Mouse (Mus musculus) adrenal gland, postnatal 25 days (tissue): Measurements from ENCODE around the gene Cldn2. TPM values are rescaled to one million over a fixed set of nuclear protein-coding genes. Genes with fewer than 3 reads are reported as not detected.
"Not testable (repeated sequence)": the region's sequence is repeated elsewhere in the genome, so short reads cannot be mapped to it uniquely, and the experiment has no call there.

ENCODE experiments used
- DNase-seq: peaks from one replicate; pipeline ENCODE4 v3.0.0; 2021; ENCODE audit warnings: mixed read lengths
- long read RNA-seq: library from polyadenylated mRNA; stranded (forward); transcript quantifications from one replicate; pipeline ENCODE4 v2.0.0, GENCODE M21; 2021
- total RNA-seq: library from RNA; stranded (reverse); gene quantifications from 2 replicates; pipeline ENCODE4 v1.2.3, GENCODE M21; 2021

Gene Cldn2
- 0.29 TPM in 1 of 2 replicates, not detected in the other for total RNA-seq
- long read RNA-seq, partial matches to known transcripts, result 21 of 22 reads
- long read RNA-seq, other reads (novel, unspliced or antisense), result 0 of 22 reads

DNA sequence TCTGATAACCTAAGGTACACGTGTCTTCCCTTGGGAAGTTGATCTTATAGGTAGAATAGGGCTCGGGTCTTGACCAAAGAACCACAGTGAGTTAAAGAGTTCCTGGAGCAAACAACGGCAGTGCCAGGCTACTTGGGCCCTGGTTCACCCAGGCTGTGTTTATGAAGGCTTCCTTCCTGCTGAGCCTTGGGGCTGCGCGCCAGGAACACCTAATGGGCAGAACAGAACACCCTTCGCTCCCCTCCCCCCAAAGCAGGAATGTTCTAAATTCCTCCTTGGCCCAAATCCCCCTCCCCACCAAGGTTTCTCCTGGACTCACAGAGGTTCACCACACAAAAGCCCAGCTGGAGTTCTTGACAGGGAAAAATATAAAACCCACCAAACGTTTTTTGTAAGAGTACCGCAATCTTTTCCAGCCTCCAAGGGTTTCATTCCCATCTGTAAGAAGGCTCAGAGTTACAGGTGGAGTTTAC is at the start of gene Cldn2:
Cldn2 (plus strand) TSS at position 423 of the 473 bp plus-strand sequence.
- DNase-seq, result no peak

DNA sequence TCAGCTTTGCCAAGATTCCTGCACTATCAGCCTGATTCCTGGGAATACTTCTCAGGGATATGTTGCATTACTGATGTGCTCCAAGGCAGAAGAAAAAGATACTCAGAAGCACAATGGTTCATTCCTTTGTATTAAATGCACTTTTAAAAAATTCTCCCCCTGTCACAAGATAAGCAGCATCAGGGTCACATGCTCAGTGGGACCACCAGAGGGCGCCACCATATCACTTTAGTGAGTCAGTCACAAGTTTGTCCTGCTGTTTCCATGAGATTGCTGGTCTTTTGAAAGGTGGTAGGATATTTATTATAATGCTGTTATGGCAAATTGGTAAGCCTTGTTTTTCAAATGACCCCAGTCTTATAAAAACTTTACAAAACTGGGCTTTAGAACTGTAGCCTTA is 48.8 kb upstream of the Cldn2 start:
- peak; percentile 56 for DNase-seq

GRCm38 (mm10) chrX:139758634-139759033 is 42.0 kb upstream of the Cldn2 start:
- DNase-seq, result not testable (repeated sequence)

GRCm38 (mm10) chrX:139762546-139762945 is 38.1 kb upstream of the Cldn2 start:
- peak; percentile 24 for DNase-seq

DNA sequence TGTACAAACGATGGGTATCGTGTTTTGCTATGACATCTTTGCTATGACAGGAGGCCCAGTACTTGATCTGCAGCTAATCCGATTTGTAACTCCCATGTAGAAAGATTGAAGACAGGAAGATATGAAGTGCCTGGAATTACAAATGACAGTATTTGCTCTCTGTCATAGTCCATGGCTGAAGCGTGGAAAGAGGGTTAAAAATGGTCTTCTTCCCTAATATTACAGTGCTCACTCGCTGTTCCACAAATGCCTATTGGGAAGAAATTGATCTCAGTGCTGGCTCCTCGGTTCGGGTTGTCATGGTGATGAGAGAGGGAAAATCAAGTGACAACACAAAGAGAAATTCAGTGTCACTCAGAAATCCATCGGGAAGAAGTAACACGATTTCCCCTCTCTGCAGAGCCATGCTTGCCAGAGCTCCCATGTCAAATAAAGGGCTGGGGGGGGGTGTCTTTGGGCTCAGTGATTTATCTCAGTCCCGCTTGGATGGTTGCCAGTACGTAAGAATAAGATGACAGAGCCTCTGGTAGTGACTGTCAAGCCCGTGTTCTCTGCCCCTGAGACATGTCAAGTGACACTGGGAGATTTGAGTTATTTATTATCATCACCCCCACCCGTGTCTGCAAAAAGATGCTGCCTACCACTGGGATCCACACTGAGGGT is 30.5 kb upstream of the Cldn2 start:
- no peak for DNase-seq

DNA sequence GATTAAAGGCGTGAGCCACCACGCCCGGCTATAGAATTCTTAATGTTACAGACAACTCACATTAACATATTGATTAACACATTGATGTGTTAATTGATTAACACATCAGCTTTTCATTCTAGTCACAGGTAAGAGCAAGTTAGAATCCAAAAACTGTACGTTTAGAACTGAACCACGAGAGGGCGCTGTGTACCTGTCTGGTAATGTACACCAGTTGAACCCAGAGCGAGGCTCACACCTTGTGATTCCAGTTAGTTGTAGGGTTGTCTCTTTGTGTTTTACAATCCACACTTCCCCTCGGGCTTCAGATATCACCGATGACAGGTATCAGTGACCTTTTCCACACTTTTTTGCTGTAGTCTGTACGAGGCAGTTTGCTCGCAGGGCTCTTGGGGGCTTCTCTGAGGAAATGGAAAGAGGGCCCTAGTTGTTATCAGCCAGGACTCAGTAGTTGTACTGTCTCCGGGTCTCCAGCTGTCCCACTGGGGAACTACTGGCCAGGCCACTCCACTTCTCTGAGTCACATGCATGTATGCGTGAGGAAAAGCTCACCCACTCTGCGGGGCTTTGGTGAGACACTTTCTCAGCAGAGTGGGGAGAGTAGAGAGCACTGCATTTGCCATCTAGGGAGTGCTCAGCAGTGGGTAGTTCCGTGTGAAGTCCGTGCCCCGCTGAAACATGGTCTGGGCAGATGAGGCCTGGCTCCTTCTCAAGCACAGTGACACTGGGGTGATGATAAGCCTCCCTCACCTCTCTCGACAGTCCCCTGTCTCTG is 26.1 kb upstream of the Cldn2 start:
- DNase-seq, result peak; percentile 62

DNA sequence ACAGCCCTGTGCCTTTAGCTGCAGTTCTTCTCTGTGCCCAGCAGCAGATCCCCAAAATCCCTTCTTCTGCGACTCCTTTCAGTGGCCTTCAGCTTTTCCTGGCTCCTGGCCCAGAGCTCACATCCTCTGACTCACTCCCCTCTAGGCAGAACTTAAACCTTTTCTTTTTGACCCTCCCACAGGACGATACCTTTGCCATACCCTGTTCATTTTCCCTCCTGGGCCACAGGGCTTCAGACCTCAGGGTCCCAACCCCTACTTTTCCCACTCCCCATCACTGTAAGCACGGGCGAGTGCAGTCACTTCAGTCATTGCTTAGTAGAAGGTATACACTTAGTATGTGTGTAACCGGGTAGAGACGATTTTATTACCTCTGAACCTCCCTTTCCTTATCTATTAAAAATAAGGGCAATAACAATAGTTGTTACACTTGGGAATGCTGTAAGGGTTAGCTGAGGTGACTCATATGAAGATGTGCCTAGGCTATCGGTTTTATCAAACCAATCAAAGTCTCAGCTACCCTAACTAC is 25.5 kb upstream of the Cldn2 start:
- DNase-seq, result peak; percentile 68

DNA sequence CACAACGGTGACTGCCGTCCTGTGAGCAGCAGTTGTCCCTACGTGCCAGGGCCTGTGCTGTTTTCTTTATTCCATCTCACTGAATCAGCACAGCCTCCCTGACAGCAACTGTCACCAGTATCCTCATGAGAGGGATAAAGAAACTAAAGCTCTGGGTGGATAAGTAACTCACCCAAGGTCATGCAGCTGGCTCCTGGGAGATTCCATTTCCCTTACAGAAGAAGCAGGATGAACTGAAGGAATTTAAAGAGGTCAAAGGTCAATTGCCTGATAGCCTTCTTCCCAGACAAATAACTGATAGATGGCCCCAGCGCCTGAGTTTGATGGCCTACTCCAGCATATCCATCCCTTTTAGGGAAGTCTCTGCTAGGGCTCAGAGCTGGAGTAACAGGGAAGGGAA is 23.3 kb upstream of the Cldn2 start:
- DNase-seq, result no peak

GRCm38 (mm10) chrX:139778886-139779285 is 21.7 kb upstream of the Cldn2 start:
- DNase-seq, result no peak

DNA sequence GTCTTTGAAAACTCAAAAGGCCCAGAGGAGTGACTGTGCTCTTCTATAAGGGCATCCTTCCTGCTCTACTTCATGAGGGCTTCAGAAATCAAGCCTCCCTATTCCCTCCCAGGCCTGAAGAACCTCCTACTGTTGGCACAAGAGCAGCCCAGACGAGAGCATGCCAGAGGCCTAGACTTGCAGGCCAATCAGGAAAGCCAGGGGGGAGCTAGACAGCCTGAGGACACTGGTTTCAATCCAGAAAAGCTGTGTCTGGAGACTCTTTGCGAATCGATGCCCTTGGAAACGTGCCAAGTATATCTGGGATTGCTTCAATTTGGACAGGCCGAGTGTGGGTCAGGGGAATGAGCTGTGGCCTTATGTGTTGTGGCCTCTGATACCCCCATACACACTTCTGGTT is 21.2 kb upstream of the Cldn2 start:
- DNase-seq, result no peak

DNA sequence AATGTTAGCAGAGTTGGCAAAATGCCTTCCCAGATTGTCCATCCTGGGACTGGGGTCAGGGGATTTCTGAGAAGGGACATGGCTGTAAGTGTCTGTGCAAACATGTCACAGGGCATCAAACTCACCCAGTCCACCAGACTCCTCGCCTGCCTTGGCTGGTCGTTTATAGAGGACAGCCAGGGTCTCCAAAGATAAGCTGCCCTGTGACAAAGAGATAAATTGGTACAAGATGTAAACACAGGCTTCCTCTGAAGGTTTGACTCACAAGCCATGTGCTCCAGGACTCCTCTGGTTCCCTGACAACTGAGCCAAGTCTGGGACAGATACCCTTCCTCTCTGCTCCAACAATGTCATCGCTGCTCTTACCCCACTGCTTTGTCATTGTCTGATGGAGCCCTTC is 19.6 kb upstream of the Cldn2 start:
- no peak for DNase-seq

DNA sequence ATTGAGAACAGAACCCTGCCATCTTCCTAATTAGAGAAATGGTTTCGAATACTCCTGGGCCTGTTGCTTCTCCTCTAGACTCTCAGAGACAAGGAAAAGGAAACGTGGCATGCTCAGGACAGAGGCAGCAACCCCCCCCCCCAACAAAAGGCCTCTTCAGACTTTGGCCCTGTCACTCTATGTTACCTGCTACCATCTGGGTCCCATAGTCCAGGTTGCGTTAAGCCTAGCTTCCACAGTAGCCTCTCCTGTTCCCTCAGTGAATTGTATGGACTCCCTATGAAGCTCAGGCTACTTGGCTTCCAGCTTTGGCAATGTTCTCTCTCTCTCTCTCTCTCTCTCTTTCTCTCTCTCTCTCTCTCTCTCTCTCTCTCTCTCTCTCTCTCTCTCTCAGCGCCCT is 19.1 kb upstream of the Cldn2 start:
- no peak for DNase-seq

DNA sequence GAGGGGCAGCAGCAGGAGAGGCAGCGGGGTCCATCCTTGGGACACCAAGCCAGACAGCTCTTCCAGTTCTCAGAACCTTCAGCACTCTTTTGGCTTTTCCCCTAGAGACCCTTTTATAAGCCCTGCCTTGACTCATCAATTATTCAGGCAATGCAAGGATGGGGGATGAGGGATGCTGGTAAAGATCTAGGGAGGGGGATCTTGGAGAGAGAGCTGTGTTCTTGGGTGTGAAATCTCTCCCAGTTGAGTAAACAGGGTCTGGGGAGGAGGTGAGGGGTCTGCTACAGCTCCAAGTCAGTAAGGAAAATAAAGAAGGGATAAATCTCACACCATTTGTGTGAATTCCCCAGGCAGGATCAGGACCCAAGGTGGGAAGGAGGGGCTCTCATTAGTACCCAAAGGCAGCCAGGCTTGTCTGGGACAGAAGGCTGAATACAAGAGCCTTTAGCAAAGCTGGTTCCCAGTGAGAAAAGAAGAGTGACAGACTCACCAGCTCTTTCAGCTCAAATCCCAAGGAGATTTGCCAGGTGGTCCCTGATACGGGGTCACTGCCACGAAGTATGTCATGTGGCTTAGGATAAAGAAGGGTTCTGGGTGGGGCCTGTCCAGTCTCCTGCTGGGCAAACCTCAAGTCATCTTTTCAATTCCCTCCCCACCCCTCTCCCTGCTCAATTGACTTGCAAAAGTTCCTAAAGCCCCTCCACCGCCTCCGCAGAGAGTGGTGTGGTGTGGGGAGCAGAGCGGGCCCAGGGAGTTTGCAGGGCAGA is 18.2 kb upstream of the Cldn2 start, which contains the start of gene Ripply1:
Ripply1 (minus strand) TSS at position 76 of the 767 bp plus-strand sequence.
- DNase-seq, result no peak

- DNase-seq, result peak; percentile 64
Measured at GRCm38 (mm10) chrX:139783045-139783422, 17.6 kb upstream of the Cldn2 start.

GRCm38 (mm10) chrX:139785764-139786163 is 14.9 kb upstream of the Cldn2 start:
- DNase-seq, result no peak

DNA sequence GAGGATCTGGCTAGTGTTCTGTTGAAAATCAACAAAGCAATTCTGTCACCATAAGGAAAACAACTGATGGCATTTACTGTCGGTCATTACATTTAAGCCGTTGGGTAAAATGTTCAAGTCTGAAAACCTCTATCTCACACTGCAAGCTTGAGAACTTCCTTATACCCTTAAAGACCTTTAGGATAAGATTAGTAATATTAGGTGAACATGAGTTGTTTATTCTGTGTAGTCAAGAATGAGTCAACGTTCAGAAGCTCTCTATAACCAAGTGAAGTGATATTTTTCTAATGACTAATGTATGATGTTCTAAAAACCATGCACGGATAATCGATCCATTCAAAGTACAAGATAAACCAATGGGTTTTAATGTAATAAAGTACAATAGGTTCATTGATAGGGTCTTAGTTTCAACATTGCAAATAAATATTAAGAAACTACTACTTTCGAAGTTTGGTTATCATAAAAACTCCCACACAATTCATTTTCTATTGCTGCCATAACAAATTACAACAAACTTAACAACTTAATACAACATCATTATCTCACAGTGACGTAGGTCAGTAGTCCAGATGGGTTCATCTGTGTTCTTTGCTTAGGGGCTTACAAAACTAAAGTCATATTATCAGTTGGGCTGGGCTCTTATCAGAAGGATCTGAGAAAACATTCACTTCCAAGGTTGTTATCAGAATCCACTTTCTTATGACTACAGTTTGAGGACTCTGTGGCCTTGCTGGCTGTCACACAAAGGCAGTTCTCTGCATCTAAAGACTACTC is 6.4 kb upstream of the Cldn2 start:
- no peak for DNase-seq

- DNase-seq, result no peak
Measured at GRCm38 (mm10) chrX:139796037-139796436, 4.6 kb upstream of the Cldn2 start.

DNA sequence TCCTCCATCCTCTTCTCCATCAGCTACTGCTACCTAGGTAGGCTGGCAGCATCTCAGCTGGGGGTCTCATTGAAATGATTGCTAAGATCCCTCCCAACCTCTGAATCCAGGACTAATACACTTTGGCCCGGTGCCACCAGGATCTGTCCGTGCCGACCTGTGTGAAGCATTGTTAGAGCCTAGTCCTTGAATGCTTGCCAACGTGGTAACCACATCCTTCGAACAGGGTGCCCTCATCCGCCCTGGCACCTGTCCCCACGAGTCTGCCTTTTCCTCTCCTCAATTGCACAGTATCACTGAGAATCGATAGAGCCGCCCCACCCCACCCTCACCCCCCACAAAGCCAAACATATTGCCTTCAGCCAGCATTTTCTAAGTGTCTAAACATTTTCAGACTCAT is 2.8 kb upstream of the Cldn2 start:
- peak; percentile 25 for DNase-seq

- DNase-seq, result no peak
Measured at GRCm38 (mm10) chrX:139799953-139800352, 675 bp upstream of the Cldn2 start.

DNA sequence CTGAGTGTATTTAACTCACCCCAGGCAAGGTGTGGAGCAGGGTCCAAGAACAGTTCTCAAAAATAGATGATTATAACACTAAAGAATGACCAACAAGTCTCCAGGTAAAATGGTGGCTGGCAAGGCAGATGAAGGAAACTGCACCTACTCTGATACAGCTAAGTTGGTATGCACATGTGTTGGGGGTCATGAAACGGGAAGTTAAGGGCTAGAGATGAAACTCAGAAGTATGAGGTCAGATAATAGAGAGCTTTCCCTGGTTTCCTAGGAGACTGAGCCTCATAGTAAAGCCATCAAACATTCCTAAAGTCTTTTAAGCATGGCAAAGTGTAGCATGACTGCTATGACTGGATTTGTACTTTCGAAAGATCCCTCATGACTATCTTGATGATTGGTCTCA is 2.4 kb downstream of the Cldn2 start:
- DNase-seq, result no peak

DNA sequence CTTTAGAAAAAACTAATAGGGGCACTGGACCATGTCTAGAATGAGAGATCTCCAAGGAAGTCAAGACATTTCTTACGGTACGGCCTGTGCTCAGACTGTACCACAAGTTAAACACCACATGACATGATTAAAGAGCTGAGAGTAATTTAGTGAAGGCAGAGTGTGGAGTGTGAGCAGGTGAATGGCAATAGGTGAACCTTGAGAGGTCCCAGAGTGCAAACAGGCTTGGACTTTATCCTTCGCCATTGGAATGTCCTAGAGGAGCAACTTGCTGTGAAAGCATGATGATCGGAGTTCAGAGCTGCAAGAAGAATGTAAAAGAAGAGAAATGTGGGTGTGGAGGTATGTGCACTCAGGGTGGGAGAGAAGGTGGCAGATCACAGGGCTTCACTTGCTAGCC is 5.3 kb downstream of the Cldn2 start:
- DNase-seq, result no peak

- DNase-seq, result no peak
Measured at GRCm38 (mm10) chrX:139807391-139807790, 6.8 kb downstream of the Cldn2 start.
